Mouse (Mus musculus) layer of hippocampus, postnatal 25 days (tissue): ENCODE measurements around the gene Capn7. TPM values are rescaled to one million over a fixed set of nuclear protein-coding genes. Genes with fewer than 3 reads are reported as not detected.

Source experiments
- DNase-seq, 2 experiments: peaks; one replicate each; pipeline ENCODE4 v3.0.0; 2022; ENCODE audit warnings: mixed read lengths in 2 of 2, low spot score in 1 of 2; ENCODE audit errors: extremely low spot score in 1 of 2
- total RNA-seq, 2 experiments: library from RNA; stranded (reverse); gene quantifications; 2 replicates each; pipeline ENCODE4 v1.2.3; 2021

Capn7 gene
- 10 to 100 TPM; 36.8 to 40.1 TPM for total RNA-seq

DNA sequence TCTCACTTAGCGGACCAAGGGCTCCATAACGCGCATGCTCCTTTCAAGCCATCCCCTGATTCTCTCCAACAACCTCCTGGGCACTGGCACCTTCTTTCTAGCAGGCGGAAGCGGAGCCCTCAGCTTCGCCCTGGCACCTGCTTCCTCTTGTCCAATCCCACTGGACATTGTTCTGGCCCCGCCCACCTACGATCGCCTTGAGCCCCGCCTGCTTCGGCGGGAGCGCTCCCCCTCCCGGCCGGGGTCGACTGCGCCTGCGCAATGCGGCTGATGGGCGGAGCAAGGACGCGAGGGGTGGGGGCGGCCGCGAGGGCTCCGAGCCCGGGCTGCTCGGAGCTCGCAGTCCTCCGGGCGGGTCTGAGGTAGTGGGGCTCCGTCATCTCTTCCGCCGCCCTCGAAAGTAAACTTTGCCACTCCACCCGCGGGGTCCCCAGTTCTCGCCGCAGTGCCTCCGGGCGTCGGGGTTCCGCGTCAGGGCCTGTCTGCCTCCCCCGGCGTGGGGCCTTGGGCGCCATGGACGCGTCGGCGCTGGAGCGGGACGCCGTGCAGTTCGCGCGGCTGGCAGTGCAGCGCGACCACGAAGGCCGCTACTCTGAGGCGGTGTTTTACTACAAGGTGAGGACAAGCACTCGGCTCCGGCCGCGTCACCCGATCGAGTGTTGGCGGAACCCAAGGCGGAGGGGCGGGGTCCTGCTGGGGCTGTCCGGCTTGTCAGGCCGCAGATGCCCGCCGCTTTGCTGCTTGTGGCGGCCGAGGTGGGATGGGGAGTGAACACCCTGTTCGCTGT lies at the start of gene Capn7:
Capn7 (plus strand) TSS at position 270 of the 787 bp plus-strand sequence.
- DNase-seq, result peak; percentile 98

DNA sequence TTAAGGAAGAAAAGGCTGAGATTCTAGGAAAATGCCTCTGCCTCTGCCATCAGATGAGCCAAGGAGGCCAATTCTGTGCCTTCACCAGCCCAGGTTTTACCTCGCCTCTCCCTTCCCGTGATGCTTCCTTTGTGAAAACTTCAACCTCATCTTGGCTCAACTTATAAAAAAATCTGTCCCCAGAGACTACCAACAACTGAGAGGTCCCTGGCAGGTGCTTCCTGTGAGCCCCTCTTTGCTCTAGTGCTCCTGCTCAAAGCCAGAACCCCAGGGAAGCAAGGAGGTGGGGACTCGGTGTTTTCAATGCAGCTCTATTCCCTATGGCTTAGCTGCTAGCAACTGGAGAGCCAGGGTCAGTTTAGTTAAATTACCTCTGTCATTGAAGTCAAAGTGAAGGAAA lies 23.2 kb upstream of the Capn7 start:
- no peak for DNase-seq

DNA sequence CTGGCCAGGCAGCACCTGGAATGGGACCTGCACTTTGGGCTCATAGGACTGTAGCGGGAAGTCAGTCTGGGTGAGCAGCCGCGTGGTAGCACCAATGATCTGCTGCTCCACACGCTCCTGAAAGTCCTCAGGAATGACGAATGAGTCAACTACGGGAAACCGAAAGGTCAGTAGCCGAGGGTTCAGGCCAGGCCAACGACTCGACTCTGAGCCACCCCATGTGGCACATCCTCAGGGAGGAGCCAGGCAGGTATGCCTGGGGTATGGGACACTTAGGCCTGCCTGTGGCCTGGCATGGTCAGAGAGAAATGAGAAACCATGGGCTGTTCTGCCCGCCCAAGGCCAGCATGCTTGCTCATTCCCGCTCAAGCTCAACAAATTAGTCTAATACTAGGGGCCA lies 19.8 kb upstream of the Capn7 start:
- DNase-seq, result no peak

DNA sequence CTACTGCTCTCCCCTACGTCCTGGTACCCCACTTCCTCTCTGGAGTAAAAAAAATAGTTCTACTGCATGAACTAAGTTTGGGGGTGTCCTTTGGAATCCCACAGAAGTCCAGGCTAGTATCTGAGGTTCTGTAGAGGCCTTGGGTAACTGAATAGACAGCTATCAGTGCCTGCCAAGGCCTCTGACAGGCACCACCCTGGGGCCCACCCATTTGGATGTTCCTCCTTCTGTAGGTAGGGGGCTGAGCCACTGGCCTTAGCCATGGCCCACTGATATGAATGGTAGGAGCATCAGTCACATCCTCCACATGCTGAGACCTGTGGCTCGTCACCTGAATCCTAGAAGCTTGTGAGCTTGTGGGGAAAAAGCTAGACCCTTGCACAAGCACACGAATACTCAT lies 18.7 kb upstream of the Capn7 start:
- no peak for DNase-seq

DNA sequence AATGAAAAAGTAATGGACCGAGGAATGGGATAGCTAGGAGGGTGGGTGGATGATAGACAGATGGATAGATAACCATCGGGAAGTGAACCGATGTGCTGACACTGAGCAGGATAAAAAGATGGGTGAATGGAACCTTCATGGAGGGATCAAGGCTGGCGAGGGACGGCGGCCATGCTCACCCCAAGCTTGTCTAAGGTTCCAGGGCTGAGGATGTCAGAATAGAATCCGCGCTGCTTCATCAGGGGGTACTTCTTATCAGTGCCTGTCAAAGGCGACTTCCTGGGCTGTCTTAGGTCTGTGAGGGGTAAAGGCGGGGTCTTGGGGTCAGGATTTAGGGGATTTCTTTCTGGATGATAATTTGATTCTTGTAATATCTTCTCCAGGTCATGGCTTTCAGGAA lies 16.9 kb upstream of the Capn7 start:
- no peak for DNase-seq

DNA sequence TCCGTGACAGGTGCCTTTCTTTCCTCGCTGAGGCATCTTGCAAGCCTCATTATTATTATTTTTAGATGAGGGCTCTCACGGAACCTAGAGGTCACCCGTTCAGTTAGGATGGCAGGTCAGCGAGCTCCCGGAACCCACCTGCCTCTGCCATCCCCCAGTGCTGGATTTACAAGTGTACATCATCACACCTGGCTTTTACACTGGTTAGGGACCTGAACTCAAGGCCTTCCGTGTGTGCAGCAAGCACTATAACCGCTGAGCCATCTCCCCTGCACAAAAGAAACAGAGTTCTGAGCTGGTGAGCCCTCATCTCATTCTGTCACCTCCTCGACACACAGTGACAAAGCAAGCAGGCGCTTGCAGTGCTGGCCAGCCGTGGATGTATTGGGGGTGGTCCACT lies 15.3 kb upstream of the Capn7 start:
- DNase-seq, result no peak

DNA sequence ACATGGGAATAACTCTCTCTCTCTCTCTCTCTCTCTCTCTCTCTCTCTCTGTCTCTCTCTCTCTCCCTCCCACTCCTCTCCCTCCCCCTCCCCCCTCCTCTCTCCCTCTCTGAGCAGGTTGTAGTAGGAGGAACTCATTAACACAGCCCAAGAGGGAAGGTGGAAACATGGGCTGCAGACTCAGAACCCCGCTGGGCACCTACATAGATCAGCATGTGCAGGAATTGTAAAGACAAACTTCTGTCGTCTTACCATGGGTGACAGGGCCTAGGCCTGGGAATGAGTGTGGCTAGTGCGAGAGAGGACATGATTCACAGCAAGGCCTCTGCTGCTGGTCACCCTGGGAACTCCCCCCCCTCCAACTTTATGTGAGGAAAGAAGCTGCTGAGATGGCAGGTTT lies 14.2 kb upstream of the Capn7 start:
- no peak for DNase-seq

DNA sequence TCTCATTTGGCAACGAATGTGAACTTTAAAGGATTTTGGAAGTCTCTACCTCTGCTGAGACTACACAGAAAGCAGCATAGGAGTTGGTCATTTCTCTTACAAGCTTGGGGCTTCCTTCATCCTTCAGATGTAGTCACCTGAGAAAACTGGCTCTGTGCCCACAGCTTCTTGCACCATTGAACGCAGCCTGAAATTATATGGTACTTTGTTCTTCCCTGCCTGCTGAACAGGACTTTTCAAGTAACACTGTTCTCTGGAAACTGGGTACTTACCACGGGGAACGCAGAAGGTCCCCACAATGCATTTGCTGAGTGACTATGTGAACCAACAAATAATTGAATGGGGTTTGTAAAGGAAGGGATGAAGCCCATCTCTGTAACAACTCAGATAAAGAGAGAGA lies 13.2 kb upstream of the Capn7 start:
- DNase-seq, result no peak

DNA sequence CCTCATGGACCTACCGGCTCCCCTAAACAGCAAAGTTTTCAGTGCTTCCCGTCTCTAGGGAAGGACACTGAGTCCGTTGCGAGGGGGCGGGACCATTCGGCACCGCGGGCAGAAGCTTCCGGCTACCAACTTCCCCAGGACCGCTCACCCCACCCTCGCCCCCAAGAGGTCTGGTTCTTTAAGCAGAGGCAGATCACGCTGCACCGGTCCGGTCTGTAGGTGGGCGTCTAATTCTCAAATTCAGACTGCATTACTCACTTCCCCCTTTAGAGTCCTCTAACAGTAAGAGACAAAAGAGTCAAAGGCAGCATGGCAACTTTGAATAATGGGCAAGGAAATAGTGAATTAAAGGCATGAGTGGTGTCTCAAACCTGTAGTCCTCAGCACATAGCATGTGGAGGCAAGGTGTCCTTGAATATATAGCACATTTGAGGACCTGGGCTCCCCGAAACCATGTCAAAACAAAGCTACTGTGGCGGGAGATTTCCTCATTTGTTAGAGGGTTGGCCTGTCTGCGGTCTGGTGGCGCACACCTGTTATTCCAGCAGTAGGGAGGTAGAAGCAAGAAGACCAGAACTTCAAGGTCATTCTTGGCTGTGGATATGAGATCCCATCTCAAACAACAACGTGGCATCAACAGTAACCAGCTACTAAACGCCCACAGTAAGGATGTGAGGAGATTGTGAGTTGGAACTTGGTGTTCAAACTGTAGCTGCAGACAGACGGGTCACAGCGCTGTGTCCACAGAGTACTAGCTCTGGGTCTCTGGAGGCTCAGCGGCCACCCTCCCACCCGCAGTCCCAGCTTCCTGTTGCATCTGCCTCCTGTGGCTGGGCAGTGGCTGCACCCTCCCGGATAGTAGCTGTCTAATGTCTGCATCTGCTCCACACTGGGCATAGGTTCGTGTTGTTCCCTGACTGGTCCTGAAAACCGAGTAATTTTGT lies 12.3 kb upstream of the Capn7 start, which contains the start of gene Dnah1:
Dnah1 (minus strand) TSS at position 48 of the 944 bp plus-strand sequence.
- peak in 1 of 2 experiments; percentile 26 for DNase-seq

DNA sequence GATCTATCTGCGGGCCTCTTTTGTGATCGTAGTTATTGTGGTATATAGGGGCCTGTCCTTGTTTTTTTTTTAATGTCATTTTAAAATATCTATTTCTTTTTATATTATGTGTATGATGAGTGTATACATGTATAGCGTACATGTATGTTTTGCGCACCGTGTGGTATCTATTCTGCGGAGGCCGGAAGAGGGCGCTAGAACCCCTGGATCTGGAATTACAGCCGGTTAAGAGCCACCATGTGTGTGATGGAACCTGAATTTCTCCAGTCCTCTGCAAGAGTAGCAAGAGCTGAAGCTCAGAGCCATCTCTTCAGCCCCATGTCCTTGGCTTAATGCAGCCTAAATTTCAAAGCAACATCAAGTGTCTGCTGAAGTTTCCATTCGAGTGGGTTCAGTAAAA lies 11.6 kb upstream of the Capn7 start:
- DNase-seq, result no peak

DNA sequence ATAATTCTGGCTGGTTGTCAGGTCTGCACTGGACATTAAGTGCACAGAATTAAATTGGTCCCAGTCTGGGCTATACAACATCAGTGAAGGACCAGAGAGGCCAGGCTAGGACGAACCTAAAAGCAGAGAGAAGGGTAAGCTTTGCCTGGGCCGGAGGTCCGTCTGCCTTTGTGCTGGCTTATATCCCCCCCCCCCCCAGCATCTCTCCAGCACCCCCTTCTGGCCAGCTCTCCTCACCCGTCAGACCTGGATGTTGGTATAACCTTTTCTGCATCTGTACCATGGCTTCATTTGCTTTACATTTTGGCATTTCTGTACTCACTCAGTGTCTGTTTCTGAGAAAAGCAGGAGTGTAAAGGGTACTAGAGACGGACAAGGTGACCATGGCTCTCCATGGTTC lies 10.9 kb upstream of the Capn7 start:
- no peak for DNase-seq

DNA sequence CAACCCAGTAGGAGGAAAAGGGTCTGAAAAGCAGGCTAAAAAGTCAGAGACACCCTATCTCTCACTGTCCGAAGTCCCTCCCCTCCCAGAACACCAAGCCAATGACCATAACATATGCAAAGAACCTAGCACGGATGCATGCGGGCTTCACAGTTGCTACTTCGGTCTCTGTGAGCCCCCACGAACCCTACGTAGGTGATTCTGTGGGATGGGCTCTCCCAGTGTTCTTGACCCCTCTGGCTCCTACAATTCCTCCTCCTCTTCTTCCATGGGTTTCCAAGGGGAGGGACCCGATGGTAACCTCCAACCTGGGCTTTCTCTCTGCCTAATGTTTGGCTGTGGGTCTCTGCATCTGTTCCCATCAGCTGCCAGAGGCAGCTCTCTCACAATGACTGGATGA lies 9.7 kb upstream of the Capn7 start:
- no peak for DNase-seq

DNA sequence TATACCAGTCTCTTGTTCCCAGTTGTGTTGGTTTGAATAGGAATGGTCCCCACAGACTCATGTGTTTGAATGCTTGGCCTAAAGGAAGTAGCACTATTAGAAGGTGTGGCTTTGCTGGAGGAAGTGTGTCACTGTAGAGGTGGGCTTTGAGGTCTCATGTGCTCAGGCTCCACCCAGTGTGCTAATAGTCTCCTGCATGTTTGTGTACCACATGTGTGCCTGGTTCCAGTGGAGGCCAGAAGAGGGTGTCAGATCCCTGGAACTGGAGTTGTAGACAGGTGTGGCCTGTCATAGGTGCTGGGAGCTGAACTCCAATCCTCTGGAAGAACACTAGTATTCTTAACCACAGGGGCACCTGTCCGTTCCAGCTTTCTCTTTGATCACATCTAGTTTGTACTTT lies 9.2 kb upstream of the Capn7 start:
- DNase-seq, result no peak

DNA sequence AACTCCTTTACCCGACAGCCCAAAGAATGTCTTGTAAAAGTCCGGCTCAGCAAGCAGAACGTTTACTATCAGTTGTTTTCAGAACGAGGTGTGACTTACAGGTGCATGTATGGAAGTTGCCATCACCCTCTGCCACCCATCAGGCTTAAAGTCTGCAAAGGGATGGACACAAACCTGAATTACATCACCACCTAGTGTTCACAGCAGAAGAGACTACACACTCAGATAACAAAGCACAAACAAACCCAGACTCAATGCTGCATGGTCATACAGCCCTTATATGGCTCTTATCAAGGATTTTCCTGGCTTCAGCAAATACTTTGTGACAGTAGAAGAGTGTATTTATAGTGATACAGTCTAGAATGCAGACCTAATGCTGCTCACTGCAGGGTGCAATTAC lies 8.8 kb upstream of the Capn7 start:
- DNase-seq, result no peak

DNA sequence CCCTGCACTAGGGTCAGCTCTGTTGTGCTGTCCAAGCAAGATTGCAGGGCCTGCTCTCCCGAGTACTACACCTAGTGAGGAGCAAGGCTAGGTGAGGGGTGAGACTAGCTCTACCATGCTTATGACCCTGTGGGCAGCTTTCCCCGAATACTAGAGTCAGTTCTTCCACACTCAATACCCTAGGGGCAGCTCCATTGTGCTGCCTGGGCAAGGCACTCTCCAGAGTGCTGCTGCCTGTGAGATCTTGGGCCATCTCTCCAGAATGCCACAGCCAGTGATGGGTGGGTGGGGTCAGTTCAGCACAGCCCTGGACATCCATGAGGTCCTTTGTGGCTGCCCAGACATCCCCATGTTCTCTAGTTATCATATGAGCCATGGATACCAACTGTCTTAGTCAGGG lies 6.7 kb upstream of the Capn7 start:
- DNase-seq, result no peak

DNA sequence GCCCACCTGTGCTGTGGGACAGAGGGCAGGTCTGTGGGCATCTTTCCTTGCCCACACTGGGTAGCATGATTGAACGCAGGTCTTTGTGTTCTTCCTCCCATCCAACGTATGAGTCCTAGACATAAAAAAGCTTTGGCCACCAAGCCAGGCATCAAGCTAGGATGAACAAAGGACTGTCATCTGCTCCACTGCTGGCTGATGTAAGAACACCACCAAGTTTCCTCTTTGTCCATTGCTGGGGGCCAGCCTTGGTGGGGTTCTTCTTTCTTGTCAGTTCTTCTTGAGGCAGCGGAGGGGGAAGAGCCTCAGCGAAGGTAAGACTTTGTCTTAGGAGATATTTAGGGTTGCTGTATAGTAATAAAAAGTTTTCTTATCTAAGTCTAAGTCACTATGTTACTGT lies 5.5 kb upstream of the Capn7 start:
- no peak for DNase-seq

DNA sequence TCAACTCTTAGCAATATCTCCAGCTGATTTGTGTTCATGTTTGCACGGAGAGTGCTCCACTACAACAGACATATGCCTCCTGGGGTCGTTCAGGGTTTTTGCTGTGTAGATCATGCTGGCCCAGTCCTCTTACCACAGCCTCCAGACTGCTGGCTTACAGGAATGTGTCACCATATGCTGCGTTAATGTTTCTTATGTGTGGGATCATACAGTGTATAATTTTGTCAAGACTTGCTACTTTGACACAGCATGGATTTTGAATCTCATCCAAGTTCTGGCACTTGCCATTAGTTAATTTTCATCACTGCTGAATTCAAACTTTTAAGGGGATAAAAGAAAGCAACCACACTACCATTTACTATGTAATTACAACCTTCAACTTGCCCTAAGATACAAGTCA lies 673 bp upstream of the Capn7 start:
- DNase-seq, result no peak

DNA sequence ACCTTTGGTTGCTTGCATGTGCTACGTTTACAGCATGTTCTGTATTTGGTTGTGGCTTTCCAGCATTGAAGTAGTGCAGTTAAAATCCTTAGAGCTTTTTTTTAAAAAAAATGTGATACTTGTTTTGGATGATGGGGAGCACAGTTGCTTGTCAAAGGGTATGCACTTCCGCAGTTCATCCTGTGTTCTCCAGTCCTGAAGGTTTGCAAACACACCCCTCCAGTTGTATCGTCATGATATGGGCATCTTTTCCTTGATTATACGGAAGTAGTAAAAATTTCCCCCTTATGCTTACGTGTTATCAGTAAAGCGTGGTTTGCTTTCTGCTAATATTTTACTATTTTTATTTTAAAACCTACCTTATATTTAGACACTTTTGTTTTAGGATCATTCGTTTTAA lies 968 bp downstream of the Capn7 start:
- DNase-seq, result no peak

DNA sequence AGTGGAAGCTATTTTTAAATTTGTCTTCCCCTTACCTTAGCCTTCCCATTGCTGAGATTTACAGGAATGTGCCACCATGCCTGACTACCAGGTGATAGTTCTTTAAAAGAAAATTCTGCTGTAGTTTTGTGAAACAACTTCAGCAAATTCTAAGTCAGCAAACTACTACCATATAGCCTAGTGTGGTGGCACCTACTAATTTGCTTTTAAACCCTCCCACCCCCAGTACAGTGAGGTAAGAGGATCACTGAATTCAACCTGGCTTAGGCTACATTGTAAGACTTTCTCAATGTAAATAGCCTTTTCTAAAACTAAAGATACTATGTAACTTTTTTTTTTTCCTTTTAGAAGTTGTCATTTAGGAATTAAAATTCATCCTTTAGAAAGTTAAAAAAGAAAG lies 1.5 kb downstream of the Capn7 start:
- DNase-seq, result no peak

DNA sequence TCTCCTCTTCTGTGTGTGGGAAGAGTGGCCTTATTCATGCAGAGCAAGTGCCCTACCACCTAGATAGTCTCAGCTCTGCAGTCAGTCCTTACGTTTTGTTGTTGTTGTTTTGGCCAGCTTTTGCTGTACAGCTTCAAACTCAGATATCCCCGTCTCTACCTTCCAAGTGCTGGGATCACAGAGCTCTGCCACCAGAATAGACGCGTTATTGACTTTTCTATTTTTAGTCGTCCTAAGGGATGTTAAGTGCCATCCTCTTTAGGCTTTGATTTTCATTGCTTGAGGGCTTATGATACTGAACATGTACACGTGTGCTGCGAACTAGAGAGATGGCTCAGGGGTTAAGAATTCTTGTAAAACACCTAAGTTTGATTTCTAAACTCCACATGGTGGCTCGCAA lies 6.8 kb downstream of the Capn7 start:
- no peak for DNase-seq

DNA sequence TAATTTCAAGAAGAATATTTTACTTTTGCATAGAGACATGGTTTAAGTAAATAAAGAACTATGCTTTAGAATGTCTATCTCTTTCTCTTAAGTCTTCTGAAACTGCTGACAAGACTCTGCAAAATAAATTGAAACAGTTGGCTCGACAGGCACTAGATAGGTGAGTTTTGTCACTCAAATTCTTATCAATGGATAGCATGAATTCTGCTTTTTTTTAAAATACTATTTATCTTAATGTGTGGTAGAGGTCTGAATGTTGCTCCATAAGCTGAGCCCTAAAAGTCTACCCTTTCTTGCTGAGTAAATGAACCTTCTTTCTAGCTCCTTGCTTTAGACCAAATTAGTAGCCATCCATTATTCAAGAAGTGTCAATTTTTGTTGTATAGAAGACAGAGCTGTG lies 8.9 kb downstream of the Capn7 start:
- no peak for DNase-seq

DNA sequence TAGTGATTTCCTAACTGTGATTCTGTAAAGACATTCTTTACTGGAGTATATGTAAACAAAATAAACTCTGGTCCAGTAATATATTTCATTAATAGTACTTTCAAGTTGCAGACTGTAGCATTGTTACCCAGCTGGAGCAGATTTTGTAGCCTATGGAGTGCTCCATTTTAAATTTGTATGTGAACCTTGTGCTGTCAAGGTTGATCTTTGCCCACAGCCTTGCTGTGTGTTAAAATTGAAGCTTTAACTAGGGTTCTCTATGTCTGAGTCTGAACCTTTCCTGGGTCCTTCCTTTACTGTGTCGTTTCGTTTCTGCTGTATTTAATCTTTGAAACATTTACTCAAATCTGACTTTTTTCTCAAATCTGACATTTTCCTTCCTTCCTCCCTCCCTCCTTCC lies 25.8 kb downstream of the Capn7 start:
- DNase-seq, result no peak
